Mouse (Mus musculus) liver, embryonic 16.5 days (tissue): ENCODE measurements around the gene Zic5. TPM values are rescaled to one million over a fixed set of nuclear protein-coding genes. Genes with fewer than 3 reads are reported as not detected.

Experiments used
- ATAC-seq: fragments of 200-750 bp; cut with Nextera tagmentation; 2 replicates; pipeline ENCODE4 v1.8.0; 2017; ENCODE audit warnings: low read depth, mild to moderate bottlenecking, moderate number of reproducible peaks, moderate library complexity
- H3K27ac ChIP-seq: fragments of 300-500 bp; sonication (generic); 2 replicates; pipeline ENCODE4 v1.5.1; 2014; ENCODE audit warnings: mild to moderate bottlenecking, low read length
- H3K27me3 ChIP-seq: fragments of 300-500 bp; sonication (generic); 2 replicates; pipeline ENCODE4 v1.6.1; 2014; ENCODE audit warnings: low read depth, low read length, mixed read lengths; ENCODE audit not compliant: control insufficient read depth, insufficient read depth
- H3K36me3 ChIP-seq: fragments of 300-500 bp; sonication (generic); 2 replicates; pipeline ENCODE4 v1.6.1; 2014; ENCODE audit warnings: mild to moderate bottlenecking; ENCODE audit not compliant: control insufficient read depth, insufficient read depth
- H3K4me1 ChIP-seq: fragments of 300-500 bp; sonication (generic); 2 replicates; pipeline ENCODE4 v1.6.1; 2014; ENCODE audit warnings: low read depth, low read length, mixed read lengths; ENCODE audit not compliant: control insufficient read depth
- H3K4me2 ChIP-seq: fragments of 300-500 bp; sonication (generic); 2 replicates; pipeline ENCODE4 v1.6.1; 2014; ENCODE audit warnings: low read depth, low read length, mixed read lengths
- H3K4me3 ChIP-seq: fragments of 300-500 bp; sonication (generic); 2 replicates; pipeline ENCODE4 v1.5.1; 2014; ENCODE audit warnings: low read depth, mild to moderate bottlenecking, low read length
- H3K9ac ChIP-seq: fragments of 300-500 bp; sonication (generic); 2 replicates; pipeline ENCODE4 v1.6.1; 2014; ENCODE audit warnings: low read depth, low read length
- H3K9me3 ChIP-seq: fragments of 300-500 bp; sonication (generic); replicated peaks from 2 replicates; pipeline ENCODE4 v1.6.1; 2016; ENCODE audit warnings: low read length; ENCODE audit not compliant: control insufficient read depth
- WGBS: fragments of 180-500 bp; shearing (Covaris S2); extraction: QIAGEN DNeasy Blood & Tissue Kit; methylation state at CpG from one replicate; pipeline ENCODE4 v1.1.7; 2014; ENCODE audit not compliant: insufficient replicate concordance; 5-methylcytosine and 5-hydroxymethylcytosine counted together
- polyA plus RNA-seq: library from polyadenylated mRNA; unstranded; fragments of >200 nt; fragmentation: Nextera tagmentation; extraction: Ambion mirVana; gene quantifications from 2 replicates; pipeline ENCODE4 v1.2.1, GENCODE M21; 2015

Gene Zic5
- polyA plus RNA-seq, 1 experiment from 2014 or later = not detected

GRCm38 (mm10) chr14:122482081-122483023 is 16.9 kb upstream of the Zic5 start:
- no peaks in the 10 kb centered on the region for H3K4me1 ChIP-seq
- H3K4me3 ChIP-seq = no peak overlapping the region
- ATAC-seq = no peak
- no peak overlapping the region for H3K27ac ChIP-seq
- WGBS = 2% methylated on average over 38 of the region's 38 CpGs
- H3K27me3 ChIP-seq = peaks cover 94% of the 10 kb centered on the region
- no peak overlapping the region for H3K4me2 ChIP-seq
- H3K36me3 ChIP-seq = no peaks in the 10 kb centered on the region
- no peaks in the 10 kb centered on the region for H3K9me3 ChIP-seq
- no peak overlapping the region for H3K9ac ChIP-seq

- Histone ChIP-seq H3K4me1 (no peaks in the 10 kb centered on the region), H3K4me2 (no peak overlapping the region), H3K27me3 (peaks cover 98% of the 10 kb centered on the region), H3K9ac (no peak overlapping the region), H3K27ac (no peak overlapping the region), H3K4me3 (no peak overlapping the region), H3K9me3 (no peaks in the 10 kb centered on the region), H3K36me3 (no peaks in the 10 kb centered on the region)
- WGBS = 3% methylated on average over 15 of the region's 15 CpGs
- no peak for ATAC-seq
Measured at GRCm38 (mm10) chr14:122481181-122481580, 15.7 kb upstream of the Zic5 start.

GRCm38 (mm10) chr14:122480355-122480754 is 14.9 kb upstream of the Zic5 start:
- no peak overlapping the region for H3K4me3 ChIP-seq
- H3K27me3 ChIP-seq = peaks cover 98% of the 10 kb centered on the region
- no peak overlapping the region for H3K9ac ChIP-seq
- H3K36me3 ChIP-seq = no peaks in the 10 kb centered on the region
- 6% methylated on average over 2 of the region's 2 CpGs for WGBS
- no peak overlapping the region for H3K27ac ChIP-seq
- peaks cover 5% of the 10 kb centered on the region; the same call in 1 of the 2 replicates for H3K4me1 ChIP-seq
- no peak for ATAC-seq
- H3K4me2 ChIP-seq = no peak overlapping the region
- H3K9me3 ChIP-seq = no peaks in the 10 kb centered on the region

- Histone ChIP-seq H3K27me3 (peaks cover 98% of the 10 kb centered on the region), H3K4me3 (no peak overlapping the region), H3K27ac (no peak overlapping the region), H3K4me2 (no peak overlapping the region), H3K36me3 (no peaks in the 10 kb centered on the region), H3K9ac (no peak overlapping the region), H3K9me3 (no peaks in the 10 kb centered on the region), H3K4me1 (peaks cover 10% of the 10 kb centered on the region)
- no peak for ATAC-seq
- whole genome bisulfite sequencing = 20% methylated on average over 17 of the region's 17 CpGs
Measured at GRCm38 (mm10) chr14:122479461-122480109, 14.1 kb upstream of the Zic5 start.

GRCm38 (mm10) chr14:122478574-122479011 is 13.1 kb upstream of the Zic5 start:
- H3K4me2 ChIP-seq = no peak overlapping the region
- H3K4me3 ChIP-seq = no peak overlapping the region
- no peaks in the 10 kb centered on the region for H3K9me3 ChIP-seq
- H3K27me3 ChIP-seq = peaks cover 98% of the 10 kb centered on the region
- no peak for ATAC-seq
- H3K27ac ChIP-seq = no peak overlapping the region
- H3K4me1 ChIP-seq = peaks cover 10% of the 10 kb centered on the region
- no peaks in the 10 kb centered on the region for H3K36me3 ChIP-seq
- WGBS = 0% methylated on average over 22 of the region's 22 CpGs
- H3K9ac ChIP-seq = no peak overlapping the region

- peaks cover 10% of the 10 kb centered on the region for H3K4me1 ChIP-seq
- no peak overlapping the region for H3K27ac ChIP-seq
- H3K36me3 ChIP-seq = no peaks in the 10 kb centered on the region
- no peak overlapping the region for H3K4me2 ChIP-seq
- WGBS = 2% methylated on average over 9 of the region's 9 CpGs
- no peak overlapping the region for H3K9ac ChIP-seq
- no peaks in the 10 kb centered on the region for H3K9me3 ChIP-seq
- peaks cover 98% of the 10 kb centered on the region for H3K27me3 ChIP-seq
- H3K4me3 ChIP-seq = no peak overlapping the region
- ATAC-seq = no peak
Measured at GRCm38 (mm10) chr14:122477971-122478573, 12.6 kb upstream of the Zic5 start.

GRCm38 (mm10) chr14:122477261-122477671 is 11.8 kb upstream of the Zic5 start:
- no peak overlapping the region for H3K9ac ChIP-seq
- H3K9me3 ChIP-seq = no peaks in the 10 kb centered on the region
- H3K27me3 ChIP-seq = peaks cover 98% of the 10 kb centered on the region
- ATAC-seq = no peak
- H3K4me1 ChIP-seq = peaks cover 10% of the 10 kb centered on the region
- H3K27ac ChIP-seq = no peak overlapping the region
- 1% methylated on average over 20 of the region's 20 CpGs for WGBS
- H3K36me3 ChIP-seq = no peaks in the 10 kb centered on the region
- no peak overlapping the region for H3K4me3 ChIP-seq
- H3K4me2 ChIP-seq = no peak overlapping the region

GRCm38 (mm10) chr14:122476822-122477215 is 11.3 kb upstream of the Zic5 start:
- H3K4me2 ChIP-seq = no peak overlapping the region
- WGBS = 3% methylated on average over 18 of the region's 18 CpGs
- H3K27me3 ChIP-seq = peaks cover 98% of the 10 kb centered on the region
- no peaks in the 10 kb centered on the region for H3K36me3 ChIP-seq
- H3K9me3 ChIP-seq = no peaks in the 10 kb centered on the region
- H3K9ac ChIP-seq = no peak overlapping the region
- H3K27ac ChIP-seq = no peak overlapping the region
- ATAC-seq = no peak
- H3K4me3 ChIP-seq = no peak overlapping the region
- H3K4me1 ChIP-seq = peaks cover 10% of the 10 kb centered on the region
